Mouse (Mus musculus) embryonic facial prominence, embryonic 14.5 days (tissue): Measurements from ENCODE around the gene Tmprss5. TPM values are rescaled to one million over a fixed set of nuclear protein-coding genes. Genes with fewer than 3 reads are reported as not detected.

ENCODE experiments used
- ATAC-seq: fragments of 200-750 bp; cut with Nextera tagmentation; 2 replicates; pipeline ENCODE4 v1.8.0; 2017; ENCODE audit warnings: low read depth, moderate number of reproducible peaks, moderate TSS enrichment
- DNase-seq: peaks from one replicate; pipeline ENCODE4 v3.0.0-alpha.2; 2015; ENCODE audit warnings: low spot score
- H3K27ac ChIP-seq: fragments of 300-500 bp; sonication (generic); replicated peaks from 2 replicates; pipeline ENCODE4 v1.5.1; 2014; ENCODE audit warnings: low read depth, mild to moderate bottlenecking, low read length, moderate library complexity
- H3K27me3 ChIP-seq: fragments of 300-500 bp; sonication (generic); replicated peaks from 2 replicates; pipeline ENCODE4 v1.6.1; 2014; ENCODE audit warnings: low read length; ENCODE audit not compliant: control insufficient read depth, insufficient read depth
- H3K36me3 ChIP-seq: fragments of 300-500 bp; sonication (generic); 2 replicates; pipeline ENCODE4 v1.6.1; 2014; ENCODE audit warnings: low read length, mixed read lengths; ENCODE audit not compliant: control insufficient read depth, insufficient read depth
- H3K4me1 ChIP-seq: fragments of 300-500 bp; sonication (generic); 2 replicates; pipeline ENCODE4 v1.6.1; 2014; ENCODE audit warnings: antibody characterized with exemption, low read length; ENCODE audit not compliant: control insufficient read depth, insufficient read depth
- H3K4me2 ChIP-seq: fragments of 300-500 bp; sonication (generic); 2 replicates; pipeline ENCODE4 v1.6.1; 2014; ENCODE audit warnings: low read depth, mild to moderate bottlenecking, low read length, moderate library complexity, mixed read lengths
- H3K4me3 ChIP-seq: fragments of 300-500 bp; sonication (generic); 2 replicates; pipeline ENCODE4 v1.5.1; 2014; ENCODE audit warnings: low read depth, mild to moderate bottlenecking, low read length
- H3K9ac ChIP-seq: fragments of 300-500 bp; sonication (generic); 2 replicates; pipeline ENCODE4 v1.6.1; 2014; ENCODE audit warnings: low read depth, mild to moderate bottlenecking, low read length, moderate library complexity, mixed read lengths
- H3K9me3 ChIP-seq: fragments of 300-500 bp; sonication (generic); 2 replicates; pipeline ENCODE4 v1.6.1; 2016; ENCODE audit warnings: low read length; ENCODE audit not compliant: control insufficient read depth
- WGBS: fragments of 180-500 bp; shearing (Covaris S2); extraction: QIAGEN DNeasy Blood & Tissue Kit; methylation state at CpG from one replicate; pipeline ENCODE4 v1.1.7; 2014; 5-methylcytosine and 5-hydroxymethylcytosine counted together
- polyA plus RNA-seq: library from polyadenylated mRNA; unstranded; fragments of >200 nt; fragmentation: Nextera tagmentation; extraction: Ambion mirVana; gene quantifications from 2 replicates; pipeline ENCODE4 v1.2.1, GENCODE M21; 2014

The Tmprss5 gene
- polyA plus RNA-seq, 1 experiment from 2014 or later = 1.4 TPM

GRCm38 (mm10) chr9:49130514-49131010 is 49.5 kb downstream of the Tmprss5 start:
- Histone ChIP-seq H3K4me3 (no peak overlapping the region), H3K4me2 (no peak overlapping the region), H3K4me1 (no peaks in the 10 kb centered on the region; the same call in 1 of the 2 replicates), H3K9me3 (no peaks in the 10 kb centered on the region), H3K9ac (no peak overlapping the region), H3K27ac (no peak overlapping the region), H3K36me3 (no peaks in the 10 kb centered on the region), H3K27me3 (no peaks in the 10 kb centered on the region)
- WGBS = 43% methylated on average over 5 of the region's 5 CpGs
- DNase-seq (peak; percentile 48), ATAC-seq (no peak)

GRCm38 (mm10) chr9:49143841-49144240 is 62.8 kb downstream of the Tmprss5 start:
- Histone ChIP-seq H3K9ac (no peak overlapping the region), H3K27ac (no peak overlapping the region), H3K4me1 (no peaks in the 10 kb centered on the region), H3K36me3 (no peaks in the 10 kb centered on the region), H3K9me3 (no peaks in the 10 kb centered on the region), H3K27me3 (no peaks in the 10 kb centered on the region), H3K4me2 (no peak overlapping the region), H3K4me3 (no peak overlapping the region)
- ATAC-seq (no peak), DNase-seq (peak; percentile 5)
- WGBS = 80% methylated on average over 3 of the region's 3 CpGs

DNA sequence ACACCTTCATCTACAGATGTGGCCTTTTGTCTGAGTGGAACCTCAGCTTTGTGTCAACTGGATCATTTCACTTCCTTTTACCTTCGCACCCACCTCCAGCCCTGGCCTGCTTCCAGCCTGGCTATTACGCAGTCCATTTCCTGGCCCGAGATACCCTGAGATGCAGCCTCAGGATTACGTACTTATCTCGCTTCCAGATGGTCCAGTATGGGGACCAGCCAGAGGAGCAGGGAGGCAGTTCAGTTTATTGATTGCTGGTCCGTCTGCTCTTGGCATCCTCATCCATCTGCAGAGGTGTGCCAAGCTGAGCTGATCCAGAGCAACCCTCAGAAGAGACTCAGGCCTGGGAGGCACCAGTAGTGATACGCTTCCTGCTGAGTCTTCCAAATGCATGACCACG is 64.7 kb downstream of the Tmprss5 start:
- H3K9me3 ChIP-seq = no peaks in the 10 kb centered on the region
- H3K9ac ChIP-seq = no peak overlapping the region
- 79% methylated on average over 8 of the region's 8 CpGs for WGBS
- no peak overlapping the region for H3K4me2 ChIP-seq
- H3K4me1 ChIP-seq = no peaks in the 10 kb centered on the region
- no peak overlapping the region for H3K4me3 ChIP-seq
- no peak for DNase-seq
- no peaks in the 10 kb centered on the region for H3K27me3 ChIP-seq
- no peaks in the 10 kb centered on the region for H3K36me3 ChIP-seq
- no peak overlapping the region for H3K27ac ChIP-seq
- ATAC-seq = no peak

GRCm38 (mm10) chr9:49147031-49147430 is 66.0 kb downstream of the Tmprss5 start:
- WGBS = 67% methylated on average over 3 of the region's 3 CpGs
- Histone ChIP-seq H3K9me3 (no peaks in the 10 kb centered on the region), H3K27ac (no peak overlapping the region), H3K27me3 (no peaks in the 10 kb centered on the region), H3K4me3 (no peak overlapping the region), H3K9ac (no peak overlapping the region), H3K4me1 (no peaks in the 10 kb centered on the region), H3K4me2 (no peak overlapping the region), H3K36me3 (no peaks in the 10 kb centered on the region)
- no peak for ATAC-seq
- DNase-seq = no peak

Other genes with a start within 250 kb of the Tmprss5 start
- gene Zbtb16, start 245.0 kb upstream of the Tmprss5 start, polyA plus RNA-seq = 2.2 and 4.1 TPM in 2 replicates
- gene Htr3a, start 170.2 kb upstream of the Tmprss5 start, polyA plus RNA-seq = 3.4 and 4.4 TPM in 2 replicates
- 1.1 TPM in 2 replicates for gene Htr3b, start 116.3 kb upstream of the Tmprss5 start, polyA plus RNA-seq
- gene Usp28, start 95.9 kb upstream of the Tmprss5 start, polyA plus RNA-seq = 36.2 and 40.3 TPM in 2 replicates
- 32.5 and 33.2 TPM in 2 replicates for gene Zw10, start 25.6 kb upstream of the Tmprss5 start, polyA plus RNA-seq
- not detected in 2 replicates for gene Gm4894, start 169.3 kb downstream of the Tmprss5 start, polyA plus RNA-seq